Mouse (Mus musculus) natural killer cell, adult 2 months (primary cell): ENCODE measurements around the gene Pa2g4.
"Not testable (repeated sequence)": the region's sequence is repeated elsewhere in the genome, so short reads cannot be mapped to it uniquely, and the experiment has no call there.

ENCODE experiments used
- DNase-seq, 2 experiments: peaks; one replicate each; pipeline ENCODE4 v3.0.0; 2022; ENCODE audit warnings: low spot score in 2 of 2

Pa2g4 gene

GRCm38 (mm10) chr10:128579298-128579697 lies 13.5 kb upstream of the Pa2g4 start:
- no peak for DNase-seq

- no peak for DNase-seq
Measured at GRCm38 (mm10) chr10:128578330-128578729, 12.5 kb upstream of the Pa2g4 start.

GRCm38 (mm10) chr10:128575063-128575462 lies 9.3 kb upstream of the Pa2g4 start:
- no peak for DNase-seq

- DNase-seq = peak; percentile 13 to 24
Measured at GRCm38 (mm10) chr10:128565206-128565787, 490 bp downstream of the Pa2g4 start.

GRCm38 (mm10) chr10:128563544-128563943 lies 2.2 kb downstream of the Pa2g4 start:
- no peak for DNase-seq

- DNase-seq = no peak
Measured at GRCm38 (mm10) chr10:128556963-128557362, 8.8 kb downstream of the Pa2g4 start.

GRCm38 (mm10) chr10:128556286-128556685 lies 9.5 kb downstream of the Pa2g4 start:
- no peak for DNase-seq

GRCm38 (mm10) chr10:128555567-128555966 lies 10.2 kb downstream of the Pa2g4 start:
- not testable (repeated sequence) for DNase-seq

- DNase-seq = not testable (repeated sequence)
Measured at GRCm38 (mm10) chr10:128550144-128550823, 15.5 kb downstream of the Pa2g4 start.

GRCm38 (mm10) chr10:128549682-128550057 lies 16.1 kb downstream of the Pa2g4 start:
- not testable (repeated sequence) for DNase-seq

- DNase-seq = peak; percentile 90 to 94
Measured at GRCm38 (mm10) chr10:128548947-128549681, 16.7 kb downstream of the Pa2g4 start, which contains the start of gene Rpl41. Rpl41 (minus strand) TSS chr10:128549305.

GRCm38 (mm10) chr10:128548051-128548791 lies 17.6 kb downstream of the Pa2g4 start:
- not testable (repeated sequence) for DNase-seq

GRCm38 (mm10) chr10:128547361-128548032 lies 18.3 kb downstream of the Pa2g4 start, which contains the start of gene Zc3h10:
Zc3h10 (minus strand) TSS chr10:128547774.
- peak; percentile 96 to 97 for DNase-seq

- no peak for DNase-seq
Measured at GRCm38 (mm10) chr10:128546787-128547186, 19.0 kb downstream of the Pa2g4 start.

- peak; percentile 22 to 28 for DNase-seq
Measured at GRCm38 (mm10) chr10:128546361-128546760, 19.4 kb downstream of the Pa2g4 start.

GRCm38 (mm10) chr10:128545570-128545898 lies 20.3 kb downstream of the Pa2g4 start:
- no peak for DNase-seq

GRCm38 (mm10) chr10:128544674-128545569 lies 20.9 kb downstream of the Pa2g4 start:
- DNase-seq = no peak

GRCm38 (mm10) chr10:128544151-128544657 lies 21.6 kb downstream of the Pa2g4 start:
- no peak for DNase-seq

- no peak for DNase-seq
Measured at GRCm38 (mm10) chr10:128543100-128543499, 22.7 kb downstream of the Pa2g4 start.

GRCm38 (mm10) chr10:128538340-128538870 lies 27.4 kb downstream of the Pa2g4 start:
- DNase-seq = no peak
